Mouse (Mus musculus) spleen, postnatal 14 days (tissue): Measurements from ENCODE around the gene Gnat3.
A peak's percentile ranks its signal among the peaks of the same experiment; 100 is the strongest.

Experiments
- DNase-seq, 2 experiments: peaks; one replicate each; pipeline ENCODE4 v3.0.0; 2021 to 2022; ENCODE audit warnings: low spot score in 2 of 2

Gene Gnat3

GRCm38 (mm10) chr5:18006157-18006556, 43.8 kb downstream of the Gnat3 start:
- DNase-seq, result no peak

- DNase-seq, result no peak
Measured at GRCm38 (mm10) chr5:18007067-18007466, 44.7 kb downstream of the Gnat3 start.

DNA sequence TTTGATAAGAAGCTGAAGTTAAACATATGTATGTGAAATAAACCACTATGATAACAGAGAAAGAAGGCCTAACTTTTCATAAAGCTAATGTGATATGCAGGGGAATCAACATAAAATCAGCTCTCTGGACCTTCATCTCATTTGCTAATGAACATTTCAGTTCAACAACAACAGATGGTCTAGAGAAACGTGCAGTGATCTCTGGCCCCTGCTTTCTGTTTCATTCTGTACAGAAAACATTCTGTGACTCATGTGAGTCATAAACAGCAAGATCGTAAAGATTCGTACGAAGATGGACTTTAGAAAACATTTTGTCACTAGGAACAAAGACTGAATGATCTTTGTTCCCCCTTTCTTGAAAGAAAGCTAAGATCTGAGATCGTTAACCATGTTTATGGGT, 48.0 kb downstream of the Gnat3 start:
- no peak for DNase-seq

DNA sequence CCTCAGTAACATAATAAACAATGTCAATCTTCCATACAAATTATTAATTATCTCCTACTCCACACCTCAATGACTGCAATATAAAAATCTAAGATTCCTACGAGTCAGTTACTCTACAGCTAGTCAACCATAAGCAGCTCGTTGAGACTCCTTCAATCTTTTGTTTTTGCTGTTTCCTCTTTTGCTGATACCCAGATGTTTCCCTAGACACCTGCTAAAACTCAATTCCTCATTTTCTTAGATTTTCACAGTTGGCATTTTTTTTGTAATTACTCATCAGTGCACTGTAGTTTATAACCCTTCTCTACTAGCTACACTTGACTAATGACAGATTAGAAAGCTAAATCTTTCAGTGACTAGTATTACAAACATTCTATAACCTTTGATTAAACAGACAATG, 50.8 kb downstream of the Gnat3 start:
- no peak for DNase-seq

- DNase-seq, result no peak
Measured at GRCm38 (mm10) chr5:18014209-18014829, 52.0 kb downstream of the Gnat3 start.

DNA sequence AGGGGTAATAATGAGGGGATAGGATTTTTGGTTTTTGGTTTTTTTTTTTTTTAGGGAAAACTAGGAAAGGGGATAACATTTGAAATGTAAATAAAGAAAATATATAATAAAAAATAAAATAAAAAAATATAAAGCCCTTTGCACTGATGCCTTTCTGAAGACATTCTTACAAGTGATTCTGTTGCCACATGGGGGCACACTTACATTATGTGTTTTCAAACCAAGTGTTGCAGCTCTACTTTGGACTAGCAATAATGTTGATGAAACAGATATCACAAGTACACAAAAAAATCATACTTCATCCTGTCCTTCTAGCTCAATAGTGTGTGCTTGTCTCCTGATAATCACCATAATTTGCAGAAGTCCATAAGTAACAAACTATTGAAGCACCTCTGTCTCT, 61.0 kb downstream of the Gnat3 start:
- no peak for DNase-seq

- no peak for DNase-seq
Measured at GRCm38 (mm10) chr5:18027531-18027930, 65.2 kb downstream of the Gnat3 start.

GRCm38 (mm10) chr5:18035848-18036638, 73.7 kb downstream of the Gnat3 start:
- DNase-seq, result no peak

DNA sequence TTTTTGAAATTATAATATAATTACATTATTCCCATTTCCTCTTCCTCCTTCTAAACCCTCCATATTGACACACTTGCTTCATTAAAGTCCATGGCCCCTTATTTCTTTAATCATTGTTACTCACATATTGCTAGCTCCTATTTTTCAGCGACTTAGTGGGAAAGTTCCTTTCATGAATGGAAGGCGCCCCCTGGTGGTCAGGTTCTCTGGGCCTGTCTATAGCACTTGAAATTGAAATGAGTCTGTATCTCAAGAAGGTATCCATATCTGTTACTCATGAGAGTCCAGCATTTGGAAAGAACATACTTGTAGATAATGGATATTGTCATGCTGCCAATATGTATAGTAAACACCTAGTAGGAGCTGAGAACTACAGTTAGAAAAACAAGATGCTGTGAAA, 80.7 kb downstream of the Gnat3 start:
- peak; percentile 35 to 58 for DNase-seq

GRCm38 (mm10) chr5:18048841-18049240, 86.5 kb downstream of the Gnat3 start:
- DNase-seq, result no peak

DNA sequence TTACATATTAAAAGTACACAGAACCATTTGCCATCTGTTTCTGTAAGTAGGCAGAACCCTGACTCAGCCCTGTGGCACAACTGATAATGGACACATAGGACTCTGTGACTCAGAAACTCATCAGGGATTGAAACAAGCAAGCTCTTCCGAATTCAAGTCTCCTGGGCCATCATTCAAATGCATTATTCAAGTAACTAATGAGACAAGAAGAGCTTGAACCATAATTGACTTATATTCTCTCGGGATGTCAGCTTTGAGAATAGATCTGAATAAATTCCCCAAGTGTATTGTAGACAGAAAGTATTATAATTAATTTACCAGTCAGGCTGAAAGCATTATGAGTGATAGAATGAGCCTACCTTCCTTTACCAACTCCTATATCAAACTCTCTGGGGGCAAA, 93.0 kb downstream of the Gnat3 start:
- no peak for DNase-seq
